Mouse (Mus musculus) gastrocnemius, postnatal 10 days (tissue): ENCODE measurements around the gene Sppl3. TPM values are rescaled to one million over a fixed set of nuclear protein-coding genes. Genes with fewer than 3 reads are reported as not detected.

Source experiments
- DNase-seq: peaks from one replicate; pipeline ENCODE4 v3.0.0; 2021; ENCODE audit warnings: mixed read lengths
- total RNA-seq, 2 experiments: library from RNA; stranded (reverse); gene quantifications; 2 replicates each; pipeline ENCODE4 v1.2.3; 2021

Gene Sppl3
- total RNA-seq, 2 experiments from 2014 or later = 39.9 to 44.5 TPM

- no peak for DNase-seq
Observed at GRCm38 (mm10) chr5:114997327-114997726, 13.6 kb upstream of the Sppl3 start.

- DNase-seq = no peak
Observed at GRCm38 (mm10) chr5:115000503-115000902, 10.4 kb upstream of the Sppl3 start.

GRCm38 (mm10) chr5:115001464-115001863, 9.5 kb upstream of the Sppl3 start:
- no peak for DNase-seq

DNA sequence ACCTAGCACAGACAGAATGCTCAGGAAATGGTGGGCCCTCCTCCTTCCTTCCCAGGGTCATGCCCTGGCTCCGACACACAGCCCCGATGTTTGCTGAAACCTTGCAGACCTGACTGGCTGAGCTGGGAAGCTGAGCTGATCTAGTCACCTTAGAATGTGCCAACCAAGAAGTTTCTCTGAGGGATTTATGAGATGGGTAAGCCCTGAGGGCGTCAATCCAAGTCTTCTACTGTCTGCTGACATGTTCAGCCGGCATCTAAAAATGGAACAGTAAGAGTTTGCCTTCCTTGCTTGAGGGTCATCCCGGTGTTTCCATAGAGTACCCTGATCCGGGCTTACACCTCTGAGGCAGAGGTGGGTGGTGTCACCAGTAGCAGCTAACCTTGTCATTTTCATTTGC, 8.2 kb upstream of the Sppl3 start:
- DNase-seq = no peak

DNA sequence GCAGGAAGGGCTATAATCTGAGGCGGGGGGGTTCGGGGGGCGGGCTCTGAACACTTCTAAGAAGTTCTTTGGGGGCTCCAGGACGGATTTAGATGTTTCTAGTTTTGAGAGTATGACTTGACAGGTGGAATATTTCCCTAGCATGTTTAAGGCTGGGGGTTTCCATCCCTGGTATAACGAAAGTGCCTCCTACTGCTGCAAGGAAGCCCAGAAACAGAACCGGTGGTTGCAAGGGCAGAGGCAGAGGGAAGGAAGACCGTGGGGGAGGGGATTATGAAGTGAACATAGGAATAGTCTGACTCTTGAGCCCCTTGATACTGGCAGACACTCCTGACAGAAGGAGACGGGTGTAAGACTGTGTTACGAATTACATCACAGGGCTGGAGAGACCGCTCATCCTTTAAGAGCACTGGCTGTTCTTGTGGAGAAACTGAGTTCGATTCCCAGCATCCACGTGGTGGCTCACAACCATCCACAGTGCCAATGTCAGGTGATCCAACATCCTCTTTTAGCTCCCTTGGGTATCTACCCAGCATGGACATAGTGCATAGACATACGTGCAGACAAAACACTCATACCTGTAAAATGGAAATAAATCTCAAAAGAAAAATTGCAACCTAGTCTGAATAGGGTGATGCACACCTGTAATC, 7.6 kb upstream of the Sppl3 start:
- no peak for DNase-seq

- no peak for DNase-seq
Observed at GRCm38 (mm10) chr5:115007768-115008167, 3.2 kb upstream of the Sppl3 start.

DNA sequence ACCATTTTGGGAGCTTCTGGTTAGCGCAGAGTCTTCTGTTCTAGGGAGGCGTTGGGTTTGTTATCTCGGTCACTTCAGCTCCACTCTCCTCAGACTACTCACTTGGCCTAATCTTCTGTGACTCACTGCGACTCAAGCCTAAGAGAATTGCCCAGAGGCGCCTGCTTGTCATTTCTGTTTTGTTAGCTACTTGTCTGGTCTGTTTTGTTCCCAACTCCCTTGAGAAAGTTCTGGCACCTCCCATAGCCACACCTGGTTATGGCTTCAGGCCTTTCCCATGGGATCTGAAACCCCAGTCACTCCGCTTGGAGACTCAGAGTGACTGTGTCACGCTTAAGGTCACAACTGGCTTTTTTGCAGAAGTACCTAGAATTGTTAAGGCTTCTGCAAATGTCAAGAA, 2.6 kb upstream of the Sppl3 start:
- DNase-seq = no peak

DNA sequence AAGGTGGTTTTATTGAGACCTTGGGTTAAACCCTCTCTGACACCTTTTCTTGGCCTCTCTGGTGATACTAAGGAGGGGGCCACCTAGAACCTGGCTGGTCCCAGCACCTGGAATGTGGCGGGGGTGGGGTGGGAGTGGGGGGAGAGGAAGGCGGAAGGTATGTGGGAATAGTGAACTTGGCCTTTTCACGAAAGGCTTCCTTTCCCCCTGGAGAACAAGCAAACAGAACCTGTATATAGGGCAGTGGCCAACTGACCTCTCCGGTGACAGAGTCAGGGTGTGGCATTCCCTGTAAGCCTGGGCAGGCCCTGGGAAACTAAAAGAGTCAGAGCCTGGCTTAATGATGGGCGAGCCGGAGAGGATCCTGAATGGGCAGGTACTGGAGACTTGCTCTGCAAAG, 1.8 kb upstream of the Sppl3 start:
- no peak for DNase-seq

DNA sequence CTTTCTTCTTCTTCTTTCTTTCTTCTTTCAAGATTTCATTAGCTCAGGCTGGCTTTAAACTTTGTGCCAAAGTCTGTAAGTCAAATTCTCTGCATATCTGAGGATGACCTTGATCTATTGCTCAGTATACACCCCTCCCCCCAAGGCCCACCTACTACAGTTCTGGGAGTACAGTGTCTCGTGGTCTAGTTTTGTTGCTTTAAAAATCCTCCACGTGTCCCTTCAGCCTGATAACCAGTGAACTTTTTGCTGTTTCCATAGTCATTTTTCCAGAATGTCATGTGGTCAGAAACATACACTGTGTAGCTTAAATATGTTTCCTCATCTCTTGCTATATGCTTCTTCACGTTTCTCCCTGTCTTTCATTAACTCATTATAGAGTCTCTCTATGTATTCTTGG, 976 bp upstream of the Sppl3 start:
- no peak for DNase-seq

GRCm38 (mm10) chr5:115011217-115011518, 231 bp downstream of the Sppl3 start:
- no peak for DNase-seq

GRCm38 (mm10) chr5:115011519-115012261, 753 bp downstream of the Sppl3 start:
- peak; percentile 70 for DNase-seq

DNA sequence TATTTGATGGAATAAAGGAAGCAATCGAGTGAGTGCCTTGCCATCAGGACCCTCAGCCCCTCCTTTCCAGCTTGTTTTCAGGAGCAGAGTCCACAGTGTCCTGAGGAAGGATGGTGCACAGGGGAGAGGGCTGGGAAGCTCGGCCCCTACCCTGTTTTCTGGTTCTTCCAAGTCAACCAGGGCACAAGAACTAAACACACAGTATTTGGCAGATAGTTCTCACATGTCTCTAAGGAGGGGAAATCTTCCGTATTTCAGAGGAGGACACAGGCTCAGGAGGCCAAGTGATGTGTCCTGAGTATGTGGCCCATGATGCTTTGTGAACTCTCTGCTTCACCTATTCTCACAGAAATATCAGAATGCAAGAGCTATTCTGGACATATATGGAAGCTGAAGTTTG, 2.5 kb downstream of the Sppl3 start:
- DNase-seq = no peak

GRCm38 (mm10) chr5:115014570-115014969, 3.6 kb downstream of the Sppl3 start:
- DNase-seq = no peak

- DNase-seq = no peak
Observed at GRCm38 (mm10) chr5:115015121-115015520, 4.2 kb downstream of the Sppl3 start.

DNA sequence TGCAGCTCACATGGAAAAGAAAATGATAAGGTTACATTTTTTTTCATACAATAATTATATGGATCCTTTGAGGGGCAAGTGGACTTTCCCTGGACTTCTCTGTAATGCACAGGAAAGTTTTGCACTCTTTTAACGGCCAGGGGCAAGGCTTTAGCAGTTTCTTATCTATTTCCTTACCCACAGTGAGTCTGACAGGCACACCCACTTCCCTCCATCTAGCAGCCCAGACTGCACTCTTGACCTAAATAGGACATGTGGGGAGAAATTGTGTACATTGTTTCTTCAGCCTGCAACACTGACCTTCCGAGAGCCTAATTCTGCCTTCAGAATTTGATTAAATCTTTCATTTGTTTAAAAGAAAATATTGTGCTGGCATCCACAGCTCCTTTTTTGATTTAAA, 7.3 kb downstream of the Sppl3 start:
- no peak for DNase-seq

DNA sequence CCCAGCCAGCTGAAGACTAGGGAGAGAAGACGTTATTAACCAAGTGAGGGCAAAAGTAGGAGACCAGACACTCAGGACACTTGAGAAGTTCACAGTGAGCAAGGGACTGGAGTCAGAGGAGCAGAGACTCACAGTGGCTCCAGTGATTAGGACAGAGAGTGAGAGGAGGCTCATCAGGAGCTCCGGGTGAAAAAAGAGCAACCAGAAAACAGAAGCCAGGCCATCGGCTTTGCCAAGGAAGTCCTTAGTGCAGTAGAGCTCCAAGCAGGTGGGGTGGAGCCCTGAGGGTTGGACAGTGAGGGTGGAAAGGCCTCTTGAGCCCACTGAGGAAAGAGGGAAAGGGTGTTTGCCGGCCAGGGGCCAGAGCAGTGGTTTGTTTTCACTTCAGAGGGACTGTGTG, 7.9 kb downstream of the Sppl3 start:
- DNase-seq = no peak

DNA sequence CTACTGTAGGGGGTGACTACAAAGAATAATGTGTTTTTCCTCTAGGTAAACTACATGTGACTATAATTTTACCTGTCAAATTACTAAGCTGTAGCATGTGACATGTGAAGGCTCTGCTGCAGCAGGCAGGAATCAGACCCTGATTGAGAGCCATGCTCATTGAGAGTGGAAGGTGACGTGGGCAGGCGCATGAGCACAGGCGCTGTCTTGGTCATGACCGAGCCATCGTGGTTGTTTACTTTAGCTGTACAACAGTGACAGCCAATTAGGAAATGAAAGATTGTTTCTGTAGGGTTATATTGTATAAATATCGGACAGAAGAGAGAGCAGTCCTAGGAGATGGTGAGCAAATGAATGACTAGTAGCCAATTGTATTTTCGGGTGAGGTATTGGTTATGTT, 11.1 kb downstream of the Sppl3 start:
- no peak for DNase-seq

- DNase-seq = no peak
Observed at GRCm38 (mm10) chr5:115026170-115026569, 15.2 kb downstream of the Sppl3 start.

GRCm38 (mm10) chr5:115027109-115027508, 16.2 kb downstream of the Sppl3 start:
- DNase-seq = no peak

- DNase-seq = no peak
Observed at GRCm38 (mm10) chr5:115028920-115029319, 18.0 kb downstream of the Sppl3 start.

DNA sequence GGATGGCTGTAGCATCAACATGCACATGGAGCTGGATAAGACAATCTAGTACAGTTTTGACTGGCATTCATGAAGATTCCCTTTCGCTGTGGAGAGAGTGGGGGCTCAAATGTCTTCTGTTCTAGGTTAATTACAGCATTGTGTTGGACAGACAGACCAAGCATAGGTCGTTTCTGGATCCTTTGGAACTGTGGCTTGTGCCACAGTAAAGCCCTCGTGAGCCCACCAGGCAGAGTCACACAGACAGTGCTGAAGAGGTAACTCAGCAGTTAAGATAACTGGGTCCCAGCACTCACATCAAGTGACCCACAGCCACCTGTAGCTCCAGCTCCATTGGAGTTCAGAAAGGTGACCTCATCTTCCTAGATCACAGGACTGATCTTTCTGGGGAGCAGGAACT, 18.6 kb downstream of the Sppl3 start:
- no peak for DNase-seq

DNA sequence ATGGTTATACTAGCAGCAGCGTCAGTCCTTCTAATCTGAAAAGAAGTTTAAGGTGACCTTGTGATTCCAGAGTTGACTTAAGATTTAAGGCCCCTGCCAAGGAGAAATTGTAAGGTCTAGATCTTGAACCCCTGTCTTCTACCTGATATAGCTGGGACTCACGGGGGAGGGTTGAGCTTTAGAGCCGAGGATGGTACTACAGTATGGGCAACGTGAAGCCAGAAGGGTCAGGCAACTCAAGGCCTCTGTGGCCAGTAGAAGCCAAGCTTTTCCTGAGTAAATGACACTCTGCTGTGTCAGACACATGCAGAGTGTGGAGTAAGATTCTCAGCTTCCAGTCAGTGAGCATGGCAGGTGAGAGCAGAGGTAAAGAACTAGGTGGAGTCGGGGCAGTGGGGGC, 20.6 kb downstream of the Sppl3 start:
- no peak for DNase-seq

GRCm38 (mm10) chr5:115032620-115033019, 21.7 kb downstream of the Sppl3 start:
- no peak for DNase-seq

DNA sequence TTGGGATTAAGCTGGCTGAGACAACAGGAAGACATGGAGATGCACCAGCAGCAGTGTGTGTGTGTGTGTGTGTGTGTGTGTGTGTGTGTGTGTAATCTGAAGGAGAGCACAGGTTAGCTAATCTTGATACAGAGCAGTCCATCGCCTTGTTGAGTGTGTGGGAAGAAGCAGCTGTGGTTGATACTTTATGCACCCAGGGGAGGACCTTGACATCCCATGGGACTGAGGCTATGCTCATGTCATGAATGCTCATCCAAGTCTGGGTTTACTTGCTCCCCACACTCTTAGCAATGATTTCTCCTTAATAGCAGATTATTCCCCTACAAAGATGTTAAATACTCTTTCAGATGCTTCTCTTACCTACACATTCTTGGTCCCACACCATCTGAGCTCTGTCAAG, 24.3 kb downstream of the Sppl3 start:
- DNase-seq = no peak
